ENCODE assay signal across 25 mouse cellular contexts in genomic region chr7:4975455-4975854, GRCm38 (mm10). TPM values are rescaled to one million over a fixed set of nuclear protein-coding genes. Genes with fewer than 3 reads are reported as not detected.
"Had no signal": no experiment of that assay in that cellular context is flagged by ENCODE, and none has a peak within 500 bp of the region (broad histone marks: within the 10 kb centered on the region; RNA-seq: fewer than 3 reads in every experiment).

No protein-coding gene starts in this region.

- ATAC-seq: lung, postnatal 0 days; midbrain, embryonic 13.5 days; midbrain, embryonic 15.5 days had no signal

- DNase-seq: lung, adult 2 months; lung, postnatal 14 days; lung, postnatal 36 days; retina, postnatal 1 day; right cerebral cortex, adult 18-20 months; right cerebral cortex, postnatal 25 days; right cerebral cortex, postnatal 4 days; thymus, adult 18-20 months; thymus, postnatal 14 days; thymus, postnatal 36 days had no signal

- H3K9ac ChIP-seq: liver, embryonic 14.5 days; lung, embryonic 15.5 days; midbrain, embryonic 13.5 days; midbrain, embryonic 15.5 days; neural tube, embryonic 12.5 days; stomach, embryonic 15.5 days had no signal

- H3K27me3 ChIP-seq: lung, embryonic 15.5 days; midbrain, embryonic 13.5 days; midbrain, embryonic 15.5 days; neural tube, embryonic 12.5 days; stomach, embryonic 15.5 days had no signal

- H3K27ac ChIP-seq: liver, embryonic 14.5 days; lung, embryonic 15.5 days; macrophage; midbrain, embryonic 13.5 days; midbrain, embryonic 15.5 days; neural tube, embryonic 12.5 days; stomach, embryonic 15.5 days had no signal

- H3K36me3 ChIP-seq: lung, embryonic 15.5 days; midbrain, embryonic 13.5 days; midbrain, embryonic 15.5 days; neural tube, embryonic 12.5 days; stomach, embryonic 15.5 days had no signal

- H3K4me1 ChIP-seq: midbrain, embryonic 13.5 days; midbrain, embryonic 15.5 days; neural tube, embryonic 12.5 days; stomach, embryonic 15.5 days had no signal

- H3K4me2 ChIP-seq: lung, embryonic 15.5 days; midbrain, embryonic 11.5 days; midbrain, embryonic 13.5 days; midbrain, embryonic 15.5 days; neural tube, embryonic 12.5 days; stomach, embryonic 15.5 days had no signal

- H3K9me3 ChIP-seq: lung, embryonic 15.5 days; midbrain, embryonic 13.5 days; midbrain, embryonic 15.5 days; stomach, embryonic 15.5 days had no signal

- H3K4me3 ChIP-seq: lung, embryonic 15.5 days; megakaryocyte, embryonic 14.5 days; midbrain, embryonic 13.5 days; midbrain, embryonic 15.5 days; neural tube, embryonic 12.5 days; stomach, embryonic 15.5 days had no signal

RNA-seq across cellular contexts. Expression of gene Sbk3, which starts 4.5 kb away (rescaled TPM):
- total RNA-seq: megakaryocyte progenitor cell, adult 5-6 weeks; monocyte, adult 5-6 weeks had no signal
- polyA plus RNA-seq: liver, embryonic 14.5 days; liver, embryonic 16.5 days; macrophage; midbrain, embryonic 11.5 days; stomach, embryonic 15.5 days; thymus, postnatal 0 days had no signal

RNA-seq across cellular contexts. Expression of gene Sbk2, which starts 11.2 kb away (rescaled TPM):
- total RNA-seq: megakaryocyte progenitor cell, adult 5-6 weeks; monocyte, adult 5-6 weeks had no signal
- polyA plus RNA-seq: liver, embryonic 16.5 days; midbrain, embryonic 11.5 days; midbrain, embryonic 15.5 days; neural tube, embryonic 14.5 days had no signal
